9 mouse cellular contexts compared by ENCODE assay signal in genomic region chr19:38479473-38479872, GRCm38 (mm10). TPM values are rescaled to one million over a fixed set of nuclear protein-coding genes. Genes with fewer than 3 reads are reported as not detected.
DNase-seq lines count a peak whose midpoint lies in the region; ATAC-seq lines count a peak whose summit lies in the region.
"Had no signal": no experiment of that assay in that cellular context is flagged by ENCODE, and none has a peak within 500 bp of the region (broad histone marks: within the 10 kb centered on the region; RNA-seq: fewer than 3 reads in every experiment).

No protein-coding gene starts in this region.

- H3K4me2 ChIP-seq in heart, embryonic 11.5 days = peak overlapping the region; percentile 55
- peak overlapping the region; percentile 38 for H3K4me2 ChIP-seq in midbrain, embryonic 12.5 days (replicated peaks)
- H3K4me2 ChIP-seq in neural tube, embryonic 13.5 days = peak overlapping the region; percentile 99

- H3K27ac ChIP-seq in heart, embryonic 11.5 days (ENCODE audit: low read depth, low read length) = peak overlapping the region; percentile 57; the same call in 1 of the 2 replicates
- peak overlapping the region; percentile 54; the same call in 1 of the 2 replicates for H3K27ac ChIP-seq in midbrain, embryonic 12.5 days (replicated peaks)
- H3K27ac ChIP-seq in midbrain, embryonic 10.5 days (replicated peaks) = no peak overlapping the region; the same call in 1 of the 2 replicates
- H3K27ac ChIP-seq in hindbrain, embryonic 10.5 days = peak overlapping the region; percentile 92
- peak overlapping the region; percentile 73 for H3K27ac ChIP-seq in neural tube, embryonic 13.5 days (replicated peaks)

- peaks cover 21% of the 10 kb centered on the region for H3K4me1 ChIP-seq in heart, embryonic 11.5 days (ENCODE audit: control insufficient read depth, insufficient read depth, low read length)
- peaks cover 45% of the 10 kb centered on the region for H3K4me1 ChIP-seq in midbrain, embryonic 12.5 days
- H3K4me1 ChIP-seq in midbrain, embryonic 10.5 days = peaks cover 58% of the 10 kb centered on the region
- H3K4me1 ChIP-seq in hindbrain, embryonic 10.5 days (replicated peaks) = peaks cover 62% of the 10 kb centered on the region
- H3K4me1 ChIP-seq in neural tube, embryonic 13.5 days (replicated peaks) = peaks cover 61% of the 10 kb centered on the region

- no peak overlapping the region for H3K4me3 ChIP-seq in heart, embryonic 11.5 days (ENCODE audit: low read depth, low read length)
- H3K4me3 ChIP-seq in midbrain, embryonic 12.5 days = no peak overlapping the region
- no peak overlapping the region for H3K4me3 ChIP-seq in midbrain, embryonic 10.5 days
- 0 out of 2 replicates have a peak overlapping the region, but pooled peaks have one; percentile 9 for H3K4me3 ChIP-seq in hindbrain, embryonic 10.5 days
- no peak overlapping the region for H3K4me3 ChIP-seq in neural tube, embryonic 13.5 days

- no peak overlapping the region for H3K9ac ChIP-seq in heart, embryonic 11.5 days (ENCODE audit: low read depth, low read length)
- H3K9ac ChIP-seq in midbrain, embryonic 12.5 days (replicated peaks) = no peak overlapping the region
- H3K9ac ChIP-seq in neural tube, embryonic 13.5 days = no peak overlapping the region

- no peak for DNase-seq in heart, postnatal 14 days
- DNase-seq in midbrain, embryonic 10.5 days (ENCODE audit: low spot score) = no peak
- DNase-seq in hindbrain, embryonic 10.5 days (ENCODE audit: low spot score) = no peak
- DNase-seq in cerebellum, postnatal 4 days (ENCODE audit: low spot score in 2 of 2) = no peak
- no peak for DNase-seq in cerebellum, adult 11 months

- intact Hi-C loops in heart, postnatal 14 days (cut with DNase I) = no loop called here

- 72% methylated on average over 5 of the region's 5 CpGs for WGBS in heart, embryonic 11.5 days (ENCODE audit: insufficient replicate concordance)
- 78% methylated on average over 5 of the region's 5 CpGs for WGBS in midbrain, embryonic 12.5 days
- WGBS in midbrain, embryonic 10.5 days = 80% methylated on average over 5 of the region's 5 CpGs
- 80% methylated on average over 5 of the region's 5 CpGs for WGBS in hindbrain, embryonic 10.5 days
- 79% methylated on average over 5 of the region's 5 CpGs for WGBS in neural tube, embryonic 13.5 days

- no peaks in the 10 kb centered on the region for H3K9me3 ChIP-seq in heart, embryonic 11.5 days (replicated peaks; ENCODE audit: control insufficient read depth, low read length)
- no peaks in the 10 kb centered on the region for H3K9me3 ChIP-seq in midbrain, embryonic 12.5 days
- no peaks in the 10 kb centered on the region for H3K9me3 ChIP-seq in midbrain, embryonic 10.5 days (replicated peaks)
- no peaks in the 10 kb centered on the region for H3K9me3 ChIP-seq in hindbrain, embryonic 10.5 days
- no peaks in the 10 kb centered on the region for H3K9me3 ChIP-seq in neural tube, embryonic 13.5 days

- no peaks in the 10 kb centered on the region for H3K36me3 ChIP-seq in heart, embryonic 11.5 days (ENCODE audit: control insufficient read depth, insufficient read depth, low read length)
- no peaks in the 10 kb centered on the region for H3K36me3 ChIP-seq in midbrain, embryonic 12.5 days
- H3K36me3 ChIP-seq in midbrain, embryonic 10.5 days = no peaks in the 10 kb centered on the region
- H3K36me3 ChIP-seq in hindbrain, embryonic 10.5 days = no peaks in the 10 kb centered on the region
- H3K36me3 ChIP-seq in neural tube, embryonic 13.5 days = no peaks in the 10 kb centered on the region

- no peak for ATAC-seq in heart, embryonic 11.5 days (replicated peaks; ENCODE audit: insufficient number of reproducible peaks, low FRiP score, low TSS enrichment)
- no peak for ATAC-seq in midbrain, embryonic 12.5 days (ENCODE audit: low FRiP score, low read depth)
- ATAC-seq in neural tube, embryonic 13.5 days (ENCODE audit: low read depth) = no peak

- H3K27me3 ChIP-seq in heart, embryonic 11.5 days (ENCODE audit: control insufficient read depth, insufficient read depth, low read length) = peaks cover 13% of the 10 kb centered on the region; the same call in 1 of the 2 replicates
- peaks cover 57% of the 10 kb centered on the region for H3K27me3 ChIP-seq in midbrain, embryonic 12.5 days
- H3K27me3 ChIP-seq in midbrain, embryonic 10.5 days (ENCODE audit: low read depth, poor library complexity, severe bottlenecking) = peaks cover 56% of the 10 kb centered on the region
- H3K27me3 ChIP-seq in hindbrain, embryonic 10.5 days (ENCODE audit: insufficient read depth, poor library complexity, severe bottlenecking) = peaks cover 40% of the 10 kb centered on the region
- H3K27me3 ChIP-seq in neural tube, embryonic 13.5 days = peaks cover 20% of the 10 kb centered on the region

RNA-seq across cellular contexts. Expression of gene Plce1, which starts 1.4 kb away (rescaled TPM):
- 6.1 and 6.3 TPM in 2 replicates for polyA plus RNA-seq in heart, embryonic 11.5 days (2014; fragmentation: Nextera tagmentation; extraction: Ambion mirVana)
- total RNA-seq in heart, postnatal 14 days (2021) = 10 to 100 TPM; 23.8 to 26.2 TPM
- polyA plus RNA-seq in midbrain, embryonic 12.5 days (2016; fragmentation: Nextera tagmentation; extraction: Ambion mirVana) = 5.0 and 6.4 TPM in 2 replicates
- polyA plus RNA-seq in midbrain, embryonic 10.5 days (2016; fragmentation: Nextera tagmentation; extraction: Ambion mirVana) = 3.1 and 3.9 TPM in 2 replicates
- polyA plus RNA-seq in hindbrain, embryonic 10.5 days (2016; fragmentation: Nextera tagmentation; extraction: Ambion mirVana) = 4.5 and 5.0 TPM in 2 replicates
- 5.2 and 6.4 TPM in 2 replicates for polyA plus RNA-seq in neural tube, embryonic 13.5 days (2015; fragmentation: Nextera tagmentation; extraction: Ambion mirVana)
- total RNA-seq: hematopoietic stem cell, adult 5-6 weeks had no signal

Comparison
In these comparisons a context has a peak if more than half of its experiments do, and no peak if none do; other contexts are left out.
1. H3K4me2 ChIP-seq: peak in every context shown above with its lines; median percentile 99 in neural tube, embryonic 13.5 days; 55 in heart, embryonic 11.5 days; 38 in midbrain, embryonic 12.5 days.